Mouse (Mus musculus): ENCODE data around the gene Scd2. TPM values are rescaled to one million over a fixed set of nuclear protein-coding genes. Genes with fewer than 3 reads are reported as not detected.
"Not testable (repeated sequence)": the region's sequence is repeated elsewhere in the genome, so short reads cannot be mapped to it uniquely, and the experiment has no call there.

Gene Scd2
- polyA plus RNA-seq, 1 experiment from 2014 or later, result 134 TPM

- not testable (repeated sequence) for H3K27ac ChIP-seq (ENCODE audit: low read length); ATAC-seq (replicated peaks; ENCODE audit: extremely low read depth, insufficient read depth, low FRiP score); H3K9ac ChIP-seq (ENCODE audit: low read length); H3K4me1 ChIP-seq (ENCODE audit: control insufficient read depth, insufficient read depth, low read length); H3K36me3 ChIP-seq (ENCODE audit: control insufficient read depth, insufficient read depth); H3K4me3 ChIP-seq (ENCODE audit: low read length); H3K27me3 ChIP-seq (ENCODE audit: control insufficient read depth, insufficient read depth, low read length); H3K4me2 ChIP-seq (ENCODE audit: low read depth, low read length); H3K9me3 ChIP-seq (replicated peaks; ENCODE audit: control insufficient read depth, low read length)
- 98% methylated on average over 2 of the region's 4 CpGs for WGBS
These were observed 39.4 kb upstream of the Scd2 start for GRCm38 (mm10) chr19:44254106-44254505.

GRCm38 (mm10) chr19:44257377-44257966 lies 36.0 kb upstream of the Scd2 start:
- ATAC-seq (replicated peaks; ENCODE audit: extremely low read depth, insufficient read depth, low FRiP score), result no peak
- Histone ChIP-seq H3K36me3 (ENCODE audit: control insufficient read depth, insufficient read depth) (no peaks in the 10 kb centered on the region), H3K4me2 (ENCODE audit: low read depth, low read length) (no peak overlapping the region), H3K4me3 (ENCODE audit: low read length) (no peak overlapping the region), H3K27ac (ENCODE audit: low read length) (no peak overlapping the region), H3K9ac (ENCODE audit: low read length) (no peak overlapping the region), H3K4me1 (ENCODE audit: control insufficient read depth, insufficient read depth, low read length) (peaks cover 9% of the 10 kb centered on the region; the same call in 1 of the 2 replicates), H3K9me3 (replicated peaks; ENCODE audit: control insufficient read depth, low read length) (no peaks in the 10 kb centered on the region), H3K27me3 (ENCODE audit: control insufficient read depth, insufficient read depth, low read length) (no peaks in the 10 kb centered on the region)
- WGBS, result 88% methylated on average over 13 of the region's 13 CpGs

GRCm38 (mm10) chr19:44259484-44259883 lies 34.0 kb upstream of the Scd2 start:
- Histone ChIP-seq H3K36me3 (ENCODE audit: control insufficient read depth, insufficient read depth) (no peaks in the 10 kb centered on the region), H3K4me2 (ENCODE audit: low read depth, low read length) (no peak overlapping the region), H3K4me3 (ENCODE audit: low read length) (no peak overlapping the region), H3K27me3 (ENCODE audit: control insufficient read depth, insufficient read depth, low read length) (no peaks in the 10 kb centered on the region), H3K4me1 (ENCODE audit: control insufficient read depth, insufficient read depth, low read length) (peaks cover 9% of the 10 kb centered on the region; the same call in 1 of the 2 replicates), H3K9me3 (replicated peaks; ENCODE audit: control insufficient read depth, low read length) (no peaks in the 10 kb centered on the region), H3K9ac (ENCODE audit: low read length) (no peak overlapping the region), H3K27ac (ENCODE audit: low read length) (no peak overlapping the region)
- no peak for ATAC-seq (replicated peaks; ENCODE audit: extremely low read depth, insufficient read depth, low FRiP score)
- WGBS, result 67% methylated on average over 4 of the region's 4 CpGs

- Histone ChIP-seq H3K4me3 (ENCODE audit: low read length) (no peak overlapping the region), H3K27me3 (ENCODE audit: control insufficient read depth, insufficient read depth, low read length) (no peaks in the 10 kb centered on the region), H3K27ac (ENCODE audit: low read length) (no peak overlapping the region), H3K36me3 (ENCODE audit: control insufficient read depth, insufficient read depth) (no peaks in the 10 kb centered on the region), H3K4me2 (ENCODE audit: low read depth, low read length) (no peak overlapping the region), H3K9ac (ENCODE audit: low read length) (no peak overlapping the region), H3K9me3 (replicated peaks; ENCODE audit: control insufficient read depth, low read length) (no peaks in the 10 kb centered on the region), H3K4me1 (ENCODE audit: control insufficient read depth, insufficient read depth, low read length) (no peaks in the 10 kb centered on the region)
- no peak for ATAC-seq (replicated peaks; ENCODE audit: extremely low read depth, insufficient read depth, low FRiP score)
- 80% methylated on average over 5 of the region's 5 CpGs for WGBS
These were observed 33.0 kb upstream of the Scd2 start for GRCm38 (mm10) chr19:44260487-44260886.

GRCm38 (mm10) chr19:44261774-44262173 lies 31.7 kb upstream of the Scd2 start:
- no peak for ATAC-seq (replicated peaks; ENCODE audit: extremely low read depth, insufficient read depth, low FRiP score)
- H3K4me3 ChIP-seq (ENCODE audit: low read length), result no peak overlapping the region
- H3K27me3 ChIP-seq (ENCODE audit: control insufficient read depth, insufficient read depth, low read length), result no peaks in the 10 kb centered on the region
- 76% methylated on average over 7 of the region's 7 CpGs for WGBS
- no peak overlapping the region for H3K27ac ChIP-seq (ENCODE audit: low read length)
- H3K4me2 ChIP-seq (ENCODE audit: low read depth, low read length), result no peak overlapping the region
- H3K9me3 ChIP-seq (replicated peaks; ENCODE audit: control insufficient read depth, low read length), result no peaks in the 10 kb centered on the region
- H3K9ac ChIP-seq (ENCODE audit: low read length), result no peak overlapping the region
- no peaks in the 10 kb centered on the region for H3K36me3 ChIP-seq (ENCODE audit: control insufficient read depth, insufficient read depth)
- H3K4me1 ChIP-seq (ENCODE audit: control insufficient read depth, insufficient read depth, low read length), result peaks cover 5% of the 10 kb centered on the region

GRCm38 (mm10) chr19:44263581-44263980 lies 29.9 kb upstream of the Scd2 start:
- no peaks in the 10 kb centered on the region for H3K27me3 ChIP-seq (ENCODE audit: control insufficient read depth, insufficient read depth, low read length)
- H3K9ac ChIP-seq (ENCODE audit: low read length), result no peak overlapping the region
- H3K4me3 ChIP-seq (ENCODE audit: low read length), result no peak overlapping the region
- no peak for ATAC-seq (replicated peaks; ENCODE audit: extremely low read depth, insufficient read depth, low FRiP score)
- H3K9me3 ChIP-seq (replicated peaks; ENCODE audit: control insufficient read depth, low read length), result no peaks in the 10 kb centered on the region
- no peak overlapping the region for H3K27ac ChIP-seq (ENCODE audit: low read length)
- H3K4me2 ChIP-seq (ENCODE audit: low read depth, low read length), result no peak overlapping the region
- H3K4me1 ChIP-seq (ENCODE audit: control insufficient read depth, insufficient read depth, low read length), result peaks cover 10% of the 10 kb centered on the region
- H3K36me3 ChIP-seq (ENCODE audit: control insufficient read depth, insufficient read depth), result no peaks in the 10 kb centered on the region
- WGBS, result 87% methylated on average over 3 of the region's 3 CpGs

GRCm38 (mm10) chr19:44264226-44264625 lies 29.2 kb upstream of the Scd2 start:
- H3K27me3 ChIP-seq (ENCODE audit: control insufficient read depth, insufficient read depth, low read length), result no peaks in the 10 kb centered on the region
- peaks cover 10% of the 10 kb centered on the region for H3K4me1 ChIP-seq (ENCODE audit: control insufficient read depth, insufficient read depth, low read length)
- H3K4me2 ChIP-seq (ENCODE audit: low read depth, low read length), result no peak overlapping the region
- no peak overlapping the region for H3K4me3 ChIP-seq (ENCODE audit: low read length)
- no peaks in the 10 kb centered on the region for H3K9me3 ChIP-seq (replicated peaks; ENCODE audit: control insufficient read depth, low read length)
- no peak overlapping the region for H3K27ac ChIP-seq (ENCODE audit: low read length)
- H3K9ac ChIP-seq (ENCODE audit: low read length), result no peak overlapping the region
- WGBS, result 68% methylated on average over 9 of the region's 9 CpGs
- no peaks in the 10 kb centered on the region for H3K36me3 ChIP-seq (ENCODE audit: control insufficient read depth, insufficient read depth)
- ATAC-seq (replicated peaks; ENCODE audit: extremely low read depth, insufficient read depth, low FRiP score), result no peak

GRCm38 (mm10) chr19:44265300-44265699 lies 28.2 kb upstream of the Scd2 start:
- 67% methylated on average over 7 of the region's 7 CpGs for WGBS
- no peak overlapping the region for H3K9ac ChIP-seq (ENCODE audit: low read length)
- no peak for ATAC-seq (replicated peaks; ENCODE audit: extremely low read depth, insufficient read depth, low FRiP score)
- 0 out of 2 replicates have a peak overlapping the region, but pooled peaks have one; percentile 2 for H3K27ac ChIP-seq (ENCODE audit: low read length)
- H3K4me3 ChIP-seq (ENCODE audit: low read length), result no peak overlapping the region
- H3K36me3 ChIP-seq (ENCODE audit: control insufficient read depth, insufficient read depth), result no peaks in the 10 kb centered on the region
- peaks cover 10% of the 10 kb centered on the region for H3K4me1 ChIP-seq (ENCODE audit: control insufficient read depth, insufficient read depth, low read length)
- no peaks in the 10 kb centered on the region for H3K27me3 ChIP-seq (ENCODE audit: control insufficient read depth, insufficient read depth, low read length)
- no peaks in the 10 kb centered on the region for H3K9me3 ChIP-seq (replicated peaks; ENCODE audit: control insufficient read depth, low read length)
- H3K4me2 ChIP-seq (ENCODE audit: low read depth, low read length), result no peak overlapping the region

GRCm38 (mm10) chr19:44265911-44266337 lies 27.6 kb upstream of the Scd2 start:
- no peak overlapping the region; the same call in 1 of the 2 replicates for H3K27ac ChIP-seq (ENCODE audit: low read length)
- no peaks in the 10 kb centered on the region for H3K36me3 ChIP-seq (ENCODE audit: control insufficient read depth, insufficient read depth)
- no peak for ATAC-seq (replicated peaks; ENCODE audit: extremely low read depth, insufficient read depth, low FRiP score)
- H3K27me3 ChIP-seq (ENCODE audit: control insufficient read depth, insufficient read depth, low read length), result no peaks in the 10 kb centered on the region
- peaks cover 10% of the 10 kb centered on the region for H3K4me1 ChIP-seq (ENCODE audit: control insufficient read depth, insufficient read depth, low read length)
- no peaks in the 10 kb centered on the region for H3K9me3 ChIP-seq (replicated peaks; ENCODE audit: control insufficient read depth, low read length)
- H3K9ac ChIP-seq (ENCODE audit: low read length), result no peak overlapping the region
- H3K4me2 ChIP-seq (ENCODE audit: low read depth, low read length), result peak overlapping the region; percentile 95
- WGBS, result 57% methylated on average over 5 of the region's 5 CpGs
- no peak overlapping the region for H3K4me3 ChIP-seq (ENCODE audit: low read length)

Measured in heart, embryonic 16.5 days (tissue).